Mouse (Mus musculus): ENCODE results near the gene Zc3h12a. TPM values are rescaled to one million over a fixed set of nuclear protein-coding genes. Genes with fewer than 3 reads are reported as not detected.

The Zc3h12a gene
- total and polyA plus RNA-seq, 3 experiments, result 2.1 to 13.4 (median 7.7) TPM

DNA sequence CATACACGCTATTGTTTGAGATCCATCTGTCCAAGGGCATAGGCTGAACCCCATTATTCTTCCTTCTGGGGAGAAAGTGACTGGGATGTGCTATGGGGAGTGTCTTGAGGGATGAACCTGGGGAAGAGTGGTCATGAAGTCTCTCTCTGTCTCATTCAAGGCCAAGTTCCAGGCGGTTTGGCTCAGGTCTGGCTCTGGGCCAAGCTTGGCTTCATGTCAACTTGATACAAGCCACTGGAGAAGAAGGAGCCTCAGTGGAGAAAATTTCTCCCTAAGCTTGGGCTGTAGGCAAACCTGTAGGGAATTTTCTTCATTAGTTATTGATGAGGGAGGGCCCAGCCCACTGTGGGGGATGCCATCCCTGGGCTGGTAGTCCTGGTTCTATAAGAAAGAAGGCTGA is 48.0 kb upstream of the Zc3h12a start:
- Histone ChIP-seq H3K27me3 (replicated peaks) (peaks cover 86% of the 10 kb centered on the region), H3K4me2 (ENCODE audit: insufficient read depth, low read depth, poor library complexity, severe bottlenecking) (no peak overlapping the region), H3K79me2 (replicated peaks; ENCODE audit: control insufficient read depth, extremely low read depth, insufficient read depth, poor library complexity, severe bottlenecking) (no peaks in the 10 kb centered on the region), H3K4me1 (ENCODE audit: control insufficient read depth in 1 of 2, insufficient read depth in 2 of 2) (peaks cover 0 to 5% of the 10 kb centered on the region in 2 experiments; a peak in 1 of 4 replicates), H3K9ac (ENCODE audit: insufficient read depth, low read depth) (no peak overlapping the region), H3K27ac (ENCODE audit: insufficient read depth, low read depth) (no peak overlapping the region), H3K36me3 (replicated peaks in 1 of 2; ENCODE audit: control insufficient read depth in 1 of 2, insufficient read depth in 1 of 2, low read length in 1 of 2) (no peaks in the 10 kb centered on the region), H3K9me3 (replicated peaks; ENCODE audit: low read length) (no peaks in the 10 kb centered on the region), H3K4me3 (replicated peaks in 1 of 3; ENCODE audit: low read depth in 2 of 3, low read length in 2 of 3, poor library complexity in 1 of 3) (no peak overlapping the region)
- in situ Hi-C loops (cut with MboI; ENCODE audit: low pct_ligation_motif_present, low pct_unique_long_range_greater_than_20kb, low sequenced_read_pairs), result no loop called here
- dilution Hi-C loops (cut with MboI; ENCODE audit: extremely low pct_ligation_motif_present, extremely low pct_unique_long_range_greater_than_20kb, low sequenced_read_pairs), result no loop called here
- DNase-seq (ENCODE audit: extremely low read depth), result no peak
- TF ChIP-seq USF1 (IDR thresholded peaks at IDR 0.05; ENCODE audit: low read depth, low read length) (no peak), BHLHE40 (IDR thresholded peaks at IDR 0.05; ENCODE audit: low read depth, low read length) (no peak), MAFK (IDR thresholded peaks at IDR 0.05; ENCODE audit: insufficient replicate concordance, low read length) (no peak), MXI1 (IDR thresholded peaks at IDR 0.05; ENCODE audit: low read depth, low read length) (no peak), SMC3 (IDR thresholded peaks at IDR 0.05; ENCODE audit: low read depth, low read length) (no peak), RCOR1 (conservative IDR thresholded peaks at IDR 0.05; ENCODE audit: low read depth, low read length) (no peak), MEF2A (IDR thresholded peaks at IDR 0.05; ENCODE audit: borderline replicate concordance, low read depth, low read length) (no peak), IRF4 (IDR thresholded peaks at IDR 0.05; ENCODE audit: low read depth, low read length) (no peak), ZC3H11A (IDR thresholded peaks at IDR 0.05; ENCODE audit: low read depth, low read length) (no peak), CHD2 (IDR thresholded peaks at IDR 0.05; ENCODE audit: low read length) (no peak), E2F4 (IDR thresholded peaks at IDR 0.05; ENCODE audit: insufficient replicate concordance, low read depth, low read length) (no peak), MAX (IDR thresholded peaks at IDR 0.05; ENCODE audit: low read length) (no peak), POLR2A (IDR thresholded peaks at IDR 0.05; ENCODE audit: low read depth, low read length) (no peak), MYC (IDR thresholded peaks at IDR 0.05; ENCODE audit: low read depth, low read length) (no peak), ELF1 (IDR thresholded peaks at IDR 0.05; ENCODE audit: low read depth, low read length) (no peak), ZNF384 (IDR thresholded peaks at IDR 0.05; ENCODE audit: low read depth, low read length) (no peak), CTCF (conservative IDR thresholded peaks at IDR 0.05 in 1 of 2, IDR thresholded peaks at IDR 0.05 in 1 of 2; ENCODE audit: low read depth in 2 of 2, low read length in 2 of 2) (no peak), CHD1 (IDR thresholded peaks at IDR 0.05; ENCODE audit: low read depth, low read length) (no peak)

DNA sequence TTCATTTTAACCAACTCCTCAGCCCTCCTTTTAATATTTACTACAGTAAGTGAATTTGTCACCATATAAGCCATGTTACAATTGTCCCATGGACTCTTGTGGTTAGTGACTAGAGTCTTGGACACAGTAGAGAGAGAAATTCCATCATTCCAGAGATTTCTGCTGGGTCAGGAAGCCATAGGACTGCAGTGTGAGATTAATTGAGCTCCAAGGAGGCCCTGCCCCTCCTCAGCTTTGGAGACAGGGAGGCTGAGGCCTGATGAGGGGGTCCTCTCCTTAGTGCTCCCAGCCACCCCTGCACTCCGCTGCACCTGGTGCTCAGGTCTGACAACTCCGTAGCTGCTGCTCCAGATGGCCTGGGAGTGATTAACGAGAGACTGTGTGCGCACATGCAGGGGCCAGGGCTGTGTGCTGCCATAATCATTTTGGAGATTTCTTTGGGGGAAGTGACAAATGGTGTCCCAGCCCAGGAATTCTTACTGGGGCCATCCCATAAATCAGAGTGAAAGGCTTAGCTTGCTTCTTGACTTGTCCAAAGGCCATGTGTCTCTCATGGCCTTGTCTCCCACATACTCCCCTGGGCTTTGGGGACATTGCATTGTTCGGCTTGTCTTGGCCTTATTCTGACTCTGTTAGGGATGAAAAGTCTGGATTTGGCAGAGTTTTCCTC is 47.0 kb upstream of the Zc3h12a start:
- in situ Hi-C loops (cut with MboI; ENCODE audit: low pct_ligation_motif_present, low pct_unique_long_range_greater_than_20kb, low sequenced_read_pairs), result loop anchor here (25.0 kb wide), 1 partner anchor 788 kb away; no protein-coding TSS in a partner anchor
- dilution Hi-C loops (cut with MboI; ENCODE audit: extremely low pct_ligation_motif_present, extremely low pct_unique_long_range_greater_than_20kb, low sequenced_read_pairs), result no loop called here
- no peak overlapping the region for H3K4me3 ChIP-seq (replicated peaks in 1 of 3; ENCODE audit: low read depth in 2 of 3, low read length in 2 of 3, poor library complexity in 1 of 3)
- TF ChIP-seq TCF12 (IDR thresholded peaks at IDR 0.05; ENCODE audit: low read depth, low read length) (no peak), UBTF (IDR thresholded peaks at IDR 0.05; ENCODE audit: low read depth, low read length) (no peak), JUND (conservative IDR thresholded peaks at IDR 0.05; ENCODE audit: low read depth, low read length) (no peak), SMC3 (IDR thresholded peaks at IDR 0.05; ENCODE audit: low read depth, low read length) (no peak), MAFK (IDR thresholded peaks at IDR 0.05; ENCODE audit: insufficient replicate concordance, low read length) (no peak), BHLHE40 (IDR thresholded peaks at IDR 0.05; ENCODE audit: low read depth, low read length) (no peak), SIN3A (IDR thresholded peaks at IDR 0.05; ENCODE audit: low read length) (no peak), RAD21 (IDR thresholded peaks at IDR 0.05; ENCODE audit: low read depth, low read length) (no peak), USF1 (IDR thresholded peaks at IDR 0.05; ENCODE audit: low read depth, low read length) (no peak), MAZ (IDR thresholded peaks at IDR 0.05; ENCODE audit: low read depth, low read length) (no peak), NELFE (IDR thresholded peaks at IDR 0.05; ENCODE audit: low read depth, low read length) (no peak)
- no peak overlapping the region for H3K4me2 ChIP-seq (ENCODE audit: insufficient read depth, low read depth, poor library complexity, severe bottlenecking)
- H3K9ac ChIP-seq (ENCODE audit: insufficient read depth, low read depth), result no peak overlapping the region
- peaks cover 0 to 5% of the 10 kb centered on the region in 2 experiments; a peak in 1 of 4 replicates for H3K4me1 ChIP-seq (ENCODE audit: control insufficient read depth in 1 of 2, insufficient read depth in 2 of 2)
- H3K36me3 ChIP-seq (replicated peaks in 1 of 2; ENCODE audit: control insufficient read depth in 1 of 2, insufficient read depth in 1 of 2, low read length in 1 of 2), result no peaks in the 10 kb centered on the region
- no peak overlapping the region for H3K27ac ChIP-seq (ENCODE audit: insufficient read depth, low read depth)
- H3K9me3 ChIP-seq (replicated peaks; ENCODE audit: low read length), result no peaks in the 10 kb centered on the region
- H3K79me2 ChIP-seq (replicated peaks; ENCODE audit: control insufficient read depth, extremely low read depth, insufficient read depth, poor library complexity, severe bottlenecking), result no peaks in the 10 kb centered on the region
- H3K27me3 ChIP-seq (replicated peaks), result peaks cover 89% of the 10 kb centered on the region
- no peak for DNase-seq (ENCODE audit: extremely low read depth)
